Mouse (Mus musculus) liver, embryonic 13.5 days (tissue): ENCODE data around the gene Treml4. TPM values are rescaled to one million over a fixed set of nuclear protein-coding genes. Genes with fewer than 3 reads are reported as not detected.

Experiments used
- ATAC-seq: fragments of 200-750 bp; cut with Nextera tagmentation; 2 replicates; pipeline ENCODE4 v1.8.0; 2017; ENCODE audit warnings: low read depth, mild to moderate bottlenecking, moderate number of reproducible peaks, moderate library complexity
- DNase-seq: peaks from one replicate; pipeline ENCODE4 v3.0.0; 2022
- H3K27ac ChIP-seq: fragments of 300-500 bp; sonication (generic); 2 replicates; pipeline ENCODE4 v1.5.1; 2015; ENCODE audit warnings: moderate library complexity, mild to moderate bottlenecking, inconsistent platforms
- H3K27me3 ChIP-seq: fragments of 300-500 bp; sonication (generic); 2 replicates; pipeline ENCODE4 v1.6.1; 2015; ENCODE audit warnings: mild to moderate bottlenecking, inconsistent platforms
- H3K36me3 ChIP-seq: fragments of 300-500 bp; sonication (generic); 2 replicates; pipeline ENCODE4 v1.6.1; 2015; ENCODE audit warnings: mild to moderate bottlenecking, inconsistent platforms
- H3K4me1 ChIP-seq: fragments of 300-500 bp; sonication (generic); replicated peaks from 2 replicates; pipeline ENCODE4 v1.6.1; 2015; ENCODE audit warnings: inconsistent platforms
- H3K4me2 ChIP-seq: fragments of 300-500 bp; sonication (generic); 2 replicates; pipeline ENCODE4 v1.6.1; 2015; ENCODE audit warnings: inconsistent platforms, mild to moderate bottlenecking, moderate library complexity
- H3K4me3 ChIP-seq: fragments of 300-500 bp; sonication (generic); replicated peaks from 2 replicates; pipeline ENCODE4 v1.5.1; 2015; ENCODE audit warnings: mild to moderate bottlenecking, inconsistent platforms
- H3K9ac ChIP-seq: fragments of 300-500 bp; sonication (generic); 2 replicates; pipeline ENCODE4 v1.6.1; 2015; ENCODE audit warnings: mild to moderate bottlenecking, inconsistent platforms
- H3K9me3 ChIP-seq: fragments of 300-500 bp; sonication (generic); replicated peaks from 2 replicates; pipeline ENCODE4 v1.6.1; 2016; ENCODE audit warnings: inconsistent platforms
- WGBS: fragments of 180-500 bp; shearing (Covaris S2); methylation state at CpG from one replicate; pipeline ENCODE4 v1.1.7; 2015; ENCODE audit not compliant: insufficient replicate concordance; 5-methylcytosine and 5-hydroxymethylcytosine counted together
- polyA plus RNA-seq: library from polyadenylated mRNA; unstranded; fragments of >200 nt; fragmentation: Nextera tagmentation; extraction: Ambion mirVana; gene quantifications from 2 replicates; pipeline ENCODE4 v1.2.1, GENCODE M21; 2015

Treml4 gene
- 3.5 and 3.6 TPM in 2 replicates for polyA plus RNA-seq

- WGBS = 59% methylated on average over 3 of the region's 3 CpGs
- peak within 1 kb of the TSS; percentile 30; the same call in 1 of the 2 replicates for H3K9ac ChIP-seq
- peak within 1 kb of the TSS; percentile 70 for H3K27ac ChIP-seq
- H3K4me2 ChIP-seq = peak within 1 kb of the TSS; percentile 20
- H3K4me3 ChIP-seq = no peak within 1 kb of the TSS
- DNase-seq (no peak), ATAC-seq (no peak)
- no peaks in the 10 kb centered on the region for H3K27me3 ChIP-seq
- peaks cover 50% of the 10 kb centered on the region for H3K4me1 ChIP-seq
- no peaks in the 10 kb centered on the region for H3K9me3 ChIP-seq
- no peaks in the 10 kb centered on the region for H3K36me3 ChIP-seq
Measured at GRCm38 (mm10) chr17:48263741-48264362, at the start of gene Treml4. Gene Treml4, plus strand, starts transcription at chr17:48264295.

DNA sequence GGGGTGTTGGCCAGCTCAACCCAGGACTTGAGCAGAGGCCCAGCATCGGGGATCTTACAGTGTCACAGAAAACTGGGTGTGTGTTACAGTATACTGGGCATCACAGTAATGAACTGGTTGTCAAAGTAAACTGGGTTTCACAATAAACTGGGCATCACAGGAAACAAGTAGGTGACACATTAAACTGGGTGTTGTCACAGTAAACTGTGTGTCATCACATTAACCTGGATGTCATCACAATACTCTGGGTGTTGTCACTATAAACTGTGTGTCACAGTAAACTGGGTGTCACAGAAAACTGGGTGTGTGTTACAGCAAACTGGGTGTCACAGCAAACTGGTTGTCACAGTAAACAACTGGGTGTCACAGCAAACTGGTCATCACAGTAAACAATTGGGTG, 48.7 kb upstream of the Treml4 start:
- Histone ChIP-seq H3K4me1 (no peaks in the 10 kb centered on the region), H3K4me2 (no peak overlapping the region)
- WGBS = 74% methylated on average over 1 of the region's 1 CpGs

DNA sequence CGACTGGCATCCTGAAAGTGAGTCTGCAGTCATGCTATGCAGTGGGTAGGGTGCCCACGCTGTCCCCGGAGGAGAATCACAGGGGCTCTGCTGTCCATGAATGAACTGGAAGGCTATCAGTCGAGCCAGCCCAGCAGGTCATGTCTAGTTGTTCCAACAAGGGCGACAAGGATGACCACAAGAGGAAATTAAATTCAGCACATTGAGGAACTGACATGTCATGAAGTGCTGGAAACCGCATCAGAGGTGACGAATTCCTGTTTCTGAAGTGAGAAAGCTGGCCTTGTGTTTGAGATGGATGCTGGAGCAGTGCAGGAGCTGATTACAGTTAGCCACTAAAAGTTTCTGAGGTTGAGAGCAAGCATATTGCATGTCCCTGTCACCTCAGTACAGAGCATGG, 33.4 kb upstream of the Treml4 start:
- H3K4me1 ChIP-seq = no peaks in the 10 kb centered on the region
- WGBS = 21% methylated on average over 7 of the region's 7 CpGs
- DNase-seq = no peak

More for the DNA sequence above, 48.7 kb upstream of the Treml4 start:
- ATAC-seq (no peak), DNase-seq (no peak)
- Histone ChIP-seq H3K4me3 (no peak overlapping the region), H3K27ac (no peak overlapping the region), H3K9me3 (peaks cover 11% of the 10 kb centered on the region; the same call in 1 of the 2 replicates), H3K36me3 (no peaks in the 10 kb centered on the region), H3K27me3 (no peaks in the 10 kb centered on the region), H3K9ac (no peak overlapping the region)

GRCm38 (mm10) chr17:48232518-48232917, 31.6 kb upstream of the Treml4 start, which contains the start of gene Trem1:
Gene Trem1, plus strand, starts transcription at chr17:48232768.
- Histone ChIP-seq H3K9ac (no peak within 1 kb of the TSS), H3K27ac (no peak within 1 kb of the TSS), H3K9me3 (no peaks in the 10 kb centered on the region), H3K27me3 (no peaks in the 10 kb centered on the region), H3K4me1 (no peaks in the 10 kb centered on the region), H3K4me2 (no peak within 1 kb of the TSS), H3K36me3 (no peaks in the 10 kb centered on the region), H3K4me3 (no peak within 1 kb of the TSS)
- DNase-seq (no peak), ATAC-seq (no peak)
- 49% methylated on average over 6 of the region's 6 CpGs for WGBS

More for the DNA sequence above, 33.4 kb upstream of the Treml4 start:
- no peak overlapping the region for H3K9ac ChIP-seq
- H3K4me3 ChIP-seq = no peak overlapping the region
- no peak overlapping the region for H3K27ac ChIP-seq
- no peak for ATAC-seq
- H3K36me3 ChIP-seq = no peaks in the 10 kb centered on the region
- H3K9me3 ChIP-seq = no peaks in the 10 kb centered on the region
- no peak overlapping the region for H3K4me2 ChIP-seq
- H3K27me3 ChIP-seq = no peaks in the 10 kb centered on the region

DNA sequence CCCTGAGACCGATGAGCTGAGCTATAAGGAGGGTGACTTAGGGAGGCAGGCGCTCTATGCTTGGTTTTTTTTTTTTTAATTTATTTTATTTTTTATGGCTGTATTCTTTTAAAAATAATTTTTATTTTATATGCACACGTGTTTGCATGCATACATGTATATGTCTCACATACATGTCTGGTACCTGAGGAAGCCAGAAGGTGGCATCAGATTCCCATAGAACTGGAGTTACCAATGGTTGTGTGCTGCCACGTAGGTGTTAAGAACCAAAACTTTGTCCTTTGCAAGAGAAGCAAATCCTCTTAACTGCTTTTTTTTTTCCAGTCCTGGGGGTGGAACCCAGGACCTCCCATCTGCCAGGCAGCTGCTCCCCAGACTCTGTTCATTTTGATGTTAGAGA, 30.3 kb upstream of the Treml4 start:
- no peak overlapping the region for H3K9ac ChIP-seq
- no peak for ATAC-seq
- 75% methylated on average over 4 of the region's 4 CpGs for WGBS
- no peak overlapping the region for H3K4me3 ChIP-seq
- H3K27me3 ChIP-seq = no peaks in the 10 kb centered on the region
- H3K36me3 ChIP-seq = no peaks in the 10 kb centered on the region
- no peak overlapping the region for H3K4me2 ChIP-seq
- no peaks in the 10 kb centered on the region for H3K4me1 ChIP-seq
- no peak for DNase-seq
- no peaks in the 10 kb centered on the region for H3K9me3 ChIP-seq
- H3K27ac ChIP-seq = no peak overlapping the region

GRCm38 (mm10) chr17:48234550-48234949, 29.5 kb upstream of the Treml4 start:
- Histone ChIP-seq H3K4me2 (no peak overlapping the region), H3K9ac (no peak overlapping the region), H3K27ac (no peak overlapping the region), H3K36me3 (no peaks in the 10 kb centered on the region), H3K4me1 (no peaks in the 10 kb centered on the region), H3K9me3 (no peaks in the 10 kb centered on the region), H3K4me3 (no peak overlapping the region), H3K27me3 (no peaks in the 10 kb centered on the region)
- WGBS = 53% methylated on average over 5 of the region's 5 CpGs
- DNase-seq (no peak), ATAC-seq (no peak)

DNA sequence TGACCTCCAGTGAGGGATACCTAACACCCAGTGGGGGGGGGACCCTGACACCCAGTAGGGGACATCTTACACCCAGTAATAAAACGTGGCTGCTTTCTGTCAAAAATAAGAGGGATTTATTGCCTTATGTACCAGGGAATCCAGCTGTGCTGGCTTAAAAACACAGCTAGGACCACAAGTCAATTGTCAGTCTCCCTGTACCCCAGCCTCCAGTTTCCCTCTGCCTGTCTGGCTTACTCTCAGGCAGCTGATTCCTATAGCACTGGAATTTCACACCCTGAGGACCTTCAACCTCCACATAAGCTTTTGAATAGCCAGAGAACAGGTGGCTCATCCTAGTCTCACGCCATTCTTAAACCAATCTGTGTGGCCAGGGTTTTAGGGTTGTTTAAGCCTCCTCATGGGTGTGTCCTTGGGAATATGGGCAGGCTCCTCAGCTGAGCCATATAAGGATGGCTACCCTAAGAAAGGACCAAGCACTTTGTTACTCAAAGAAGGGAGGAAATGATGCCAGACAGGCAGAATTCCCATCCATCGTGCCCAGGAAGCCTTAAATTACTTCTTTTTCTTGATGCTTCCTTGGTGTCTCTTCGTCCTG, 28.2 kb upstream of the Treml4 start:
- H3K9ac ChIP-seq = no peak overlapping the region
- no peaks in the 10 kb centered on the region for H3K36me3 ChIP-seq
- H3K27ac ChIP-seq = no peak overlapping the region
- no peaks in the 10 kb centered on the region for H3K9me3 ChIP-seq
- 40% methylated on average over 4 of the region's 4 CpGs for WGBS
- H3K4me1 ChIP-seq = no peaks in the 10 kb centered on the region
- H3K4me3 ChIP-seq = no peak overlapping the region
- no peaks in the 10 kb centered on the region for H3K27me3 ChIP-seq
- H3K4me2 ChIP-seq = no peak overlapping the region
- ATAC-seq (no peak), DNase-seq (no peak)

DNA sequence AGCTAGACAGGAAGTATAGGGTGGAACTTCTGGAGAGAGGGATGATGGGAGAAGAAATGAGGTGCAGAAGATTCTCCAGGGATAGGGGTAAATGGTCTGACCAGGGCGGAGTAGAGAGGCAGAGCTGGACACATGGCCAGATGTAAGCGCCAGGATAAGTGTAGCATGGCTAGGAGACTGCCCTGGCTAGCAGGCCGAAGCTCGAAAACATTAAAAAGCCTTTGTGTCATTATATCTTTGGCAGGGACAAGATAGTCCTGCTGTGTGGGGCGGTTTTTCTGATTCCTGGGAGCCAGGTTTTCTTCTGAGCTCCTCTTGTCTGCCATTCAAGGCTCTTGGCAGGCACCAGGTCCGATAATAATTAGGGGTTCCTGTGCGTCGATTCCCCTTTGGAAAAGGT, 26.5 kb upstream of the Treml4 start:
- Histone ChIP-seq H3K36me3 (no peaks in the 10 kb centered on the region), H3K4me2 (no peak overlapping the region), H3K27me3 (no peaks in the 10 kb centered on the region), H3K9ac (no peak overlapping the region), H3K9me3 (no peaks in the 10 kb centered on the region), H3K27ac (no peak overlapping the region), H3K4me3 (no peak overlapping the region), H3K4me1 (no peaks in the 10 kb centered on the region)
- WGBS = 73% methylated on average over 8 of the region's 8 CpGs
- no peak for ATAC-seq
- no peak for DNase-seq

- Histone ChIP-seq H3K27me3 (no peaks in the 10 kb centered on the region), H3K9me3 (no peaks in the 10 kb centered on the region), H3K4me1 (no peaks in the 10 kb centered on the region), H3K4me3 (no peak within 1 kb of the TSS), H3K9ac (no peak within 1 kb of the TSS), H3K27ac (no peak within 1 kb of the TSS), H3K4me2 (no peak within 1 kb of the TSS), H3K36me3 (no peaks in the 10 kb centered on the region)
- DNase-seq (no peak), ATAC-seq (no peak)
- 63% methylated on average over 11 of the region's 11 CpGs for WGBS
Measured at GRCm38 (mm10) chr17:48247221-48247928, 16.7 kb upstream of the Treml4 start, which contains the start of gene Trem3. Gene Trem3, plus strand, starts transcription at chr17:48247777.

- Histone ChIP-seq H3K4me2 (no peak overlapping the region), H3K4me3 (no peak overlapping the region)
- no peak for ATAC-seq
Measured at GRCm38 (mm10) chr17:48249039-48249438, 15.1 kb upstream of the Treml4 start.

DNA sequence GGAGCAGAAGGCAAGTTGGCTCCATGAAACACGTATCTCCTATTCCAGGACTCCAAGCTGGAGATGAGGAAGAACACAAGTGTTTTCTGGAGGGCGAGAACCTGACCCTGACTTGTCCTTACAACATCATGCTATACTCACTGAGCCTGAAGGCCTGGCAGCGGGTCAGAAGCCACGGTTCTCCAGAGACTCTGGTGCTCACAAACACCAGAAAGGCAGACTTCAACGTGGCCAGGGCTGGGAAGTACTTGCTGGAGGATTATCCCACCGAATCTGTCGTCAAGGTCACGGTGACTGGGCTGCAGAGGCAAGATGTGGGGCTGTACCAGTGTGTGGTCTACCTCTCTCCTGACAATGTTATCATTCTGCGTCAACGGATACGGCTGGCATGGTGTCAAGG, 14.6 kb upstream of the Treml4 start:
- Histone ChIP-seq H3K9me3 (no peaks in the 10 kb centered on the region), H3K4me2 (no peak overlapping the region), H3K27me3 (0 out of 2 replicates have a peak, but pooled peaks cover 3% of the 10 kb centered on the region), H3K27ac (no peak overlapping the region), H3K9ac (no peak overlapping the region), H3K4me3 (no peak overlapping the region), H3K36me3 (no peaks in the 10 kb centered on the region), H3K4me1 (no peaks in the 10 kb centered on the region)
- ATAC-seq (no peak), DNase-seq (no peak)
- 65% methylated on average over 11 of the region's 11 CpGs for WGBS

More at GRCm38 (mm10) chr17:48249039-48249438, 15.1 kb upstream of the Treml4 start:
- no peaks in the 10 kb centered on the region for H3K36me3 ChIP-seq
- no peaks in the 10 kb centered on the region for H3K9me3 ChIP-seq
- H3K27ac ChIP-seq = no peak overlapping the region
- H3K4me1 ChIP-seq = no peaks in the 10 kb centered on the region
- no peak for DNase-seq
- 0 out of 2 replicates have a peak, but pooled peaks cover 3% of the 10 kb centered on the region for H3K27me3 ChIP-seq
- no peak overlapping the region for H3K9ac ChIP-seq
